Mouse (Mus musculus): ENCODE measurements around the gene Hnrnpll.
"Not testable (repeated sequence)": the region's sequence is repeated elsewhere in the genome, so short reads cannot be mapped to it uniquely, and the experiment has no call there.

Gene Hnrnpll

GRCm38 (mm10) chr17:80059731-80060130, 2.4 kb downstream of the Hnrnpll start:
- DNase-seq (ENCODE audit: low read depth, low spot score) = peak; percentile 69

GRCm38 (mm10) chr17:80058501-80058900, 3.6 kb downstream of the Hnrnpll start:
- DNase-seq (ENCODE audit: low read depth, low spot score) = no peak

GRCm38 (mm10) chr17:80053931-80054734, 8.0 kb downstream of the Hnrnpll start:
- DNase-seq (ENCODE audit: low read depth, low spot score) = no peak

- no peak for DNase-seq (ENCODE audit: low read depth, low spot score)
These were observed 10.5 kb downstream of the Hnrnpll start for GRCm38 (mm10) chr17:80051682-80052081.

- not testable (repeated sequence) for DNase-seq (ENCODE audit: low read depth, low spot score)
These were observed 12.8 kb downstream of the Hnrnpll start for GRCm38 (mm10) chr17:80049300-80049699.

GRCm38 (mm10) chr17:80048230-80048629, 13.9 kb downstream of the Hnrnpll start:
- peak; percentile 90 for DNase-seq (ENCODE audit: low read depth, low spot score)

GRCm38 (mm10) chr17:80041739-80042138, 20.4 kb downstream of the Hnrnpll start:
- DNase-seq (ENCODE audit: low read depth, low spot score) = no peak

- DNase-seq (ENCODE audit: low read depth, low spot score) = no peak
These were observed 33.5 kb downstream of the Hnrnpll start for GRCm38 (mm10) chr17:80028675-80029074.

- peak; percentile 57 for DNase-seq (ENCODE audit: low read depth, low spot score)
These were observed 35.8 kb downstream of the Hnrnpll start for GRCm38 (mm10) chr17:80026189-80026936.

GRCm38 (mm10) chr17:80022090-80022489, 40.0 kb downstream of the Hnrnpll start:
- peak; percentile 29 for DNase-seq (ENCODE audit: low read depth, low spot score)

GRCm38 (mm10) chr17:80020495-80020894, 41.6 kb downstream of the Hnrnpll start:
- DNase-seq (ENCODE audit: low read depth, low spot score) = peak; percentile 26

- no peak for DNase-seq (ENCODE audit: low read depth, low spot score)
These were observed 43.1 kb downstream of the Hnrnpll start for GRCm38 (mm10) chr17:80018976-80019541.

- DNase-seq (ENCODE audit: low read depth, low spot score) = no peak
These were observed 43.7 kb downstream of the Hnrnpll start for GRCm38 (mm10) chr17:80018239-80018975.

GRCm38 (mm10) chr17:80017389-80017788, 44.7 kb downstream of the Hnrnpll start:
- peak; percentile 53 for DNase-seq (ENCODE audit: low read depth, low spot score)

GRCm38 (mm10) chr17:80016400-80016799, 45.7 kb downstream of the Hnrnpll start:
- DNase-seq (ENCODE audit: low read depth, low spot score) = not testable (repeated sequence)

- no peak for DNase-seq (ENCODE audit: low read depth, low spot score)
These were observed 47.7 kb downstream of the Hnrnpll start for GRCm38 (mm10) chr17:80014361-80014809.

GRCm38 (mm10) chr17:80009926-80010325, 52.2 kb downstream of the Hnrnpll start:
- DNase-seq (ENCODE audit: low read depth, low spot score) = no peak

GRCm38 (mm10) chr17:80008847-80009246, 53.3 kb downstream of the Hnrnpll start:
- DNase-seq (ENCODE audit: low read depth, low spot score) = peak; percentile 69

- peak; percentile 50 for DNase-seq (ENCODE audit: low read depth, low spot score)
These were observed 57.5 kb downstream of the Hnrnpll start for GRCm38 (mm10) chr17:80004345-80005239.

GRCm38 (mm10) chr17:80003851-80004250, 58.3 kb downstream of the Hnrnpll start:
- not testable (repeated sequence) for DNase-seq (ENCODE audit: low read depth, low spot score)
